Mouse (Mus musculus) thymus, adult 2 months (tissue): ENCODE measurements around the gene Thoc6. TPM values are rescaled to one million over a fixed set of nuclear protein-coding genes. Genes with fewer than 3 reads are reported as not detected.
A peak's percentile ranks its signal among the peaks of the same experiment; 100 is the strongest.

Experiments
- DNase-seq: peaks from one replicate; pipeline ENCODE4 v3.0.0; 2021
- H3K27ac ChIP-seq: fragments of 200-500 bp; 2 replicates; pipeline ENCODE4 v1.5.1; 2012; ENCODE audit warnings: low read length, control low read depth; ENCODE audit not compliant: control insufficient read depth, insufficient read depth
- H3K27me3 ChIP-seq: fragments of 200-500 bp; 2 replicates; pipeline ENCODE4 v1.6.1; 2012; ENCODE audit warnings: mild to moderate bottlenecking, low read length, moderate library complexity, mixed read lengths; ENCODE audit not compliant: control insufficient read depth, insufficient read depth
- H3K36me3 ChIP-seq: fragments of 200-500 bp; 2 replicates; pipeline ENCODE4 v1.6.1; 2012; ENCODE audit warnings: mild to moderate bottlenecking, low read length, moderate library complexity; ENCODE audit not compliant: control insufficient read depth, insufficient read depth
- H3K4me1 ChIP-seq: fragments of 200-500 bp; replicated peaks from 2 replicates; pipeline ENCODE4 v1.6.1; 2012; ENCODE audit warnings: low read length; ENCODE audit not compliant: control insufficient read depth, insufficient read depth
- H3K4me3 ChIP-seq: fragments of 200-500 bp; 2 replicates; pipeline ENCODE4 v1.5.1; 2012; ENCODE audit warnings: mild to moderate bottlenecking, low read length, control low read depth, moderate library complexity; ENCODE audit not compliant: control insufficient read depth, insufficient read depth
- CTCF ChIP-seq: fragments of 200-500 bp; IDR thresholded peaks from 2 replicates; pipeline ENCODE4 v1.5.1; 2012; ENCODE audit warnings: mild to moderate bottlenecking, control low read depth, low read length, moderate library complexity, borderline replicate concordance; ENCODE audit not compliant: control insufficient read depth, poor library complexity, insufficient read depth; ENCODE audit errors: extremely low read depth
- POLR2A ChIP-seq: fragments of 200-500 bp; IDR thresholded peaks from 2 replicates; pipeline ENCODE4 v1.6.1; 2012; ENCODE audit warnings: mild to moderate bottlenecking, low read length, control low read depth, moderate library complexity; ENCODE audit not compliant: control insufficient read depth, poor library complexity, insufficient read depth; ENCODE audit errors: extremely low read depth
- WGBS: fragments of 180-500 bp; shearing (Covaris S2); methylation state at CpG from one replicate; pipeline ENCODE4 v1.1.7; 2018; 5-methylcytosine and 5-hydroxymethylcytosine counted together
- polyA plus RNA-seq: library from polyadenylated mRNA; depleted of rRNA; stranded (reverse); fragments of >200 nt; gene quantifications from 2 replicates; pipeline ENCODE4 v1.2.3, GENCODE M21; 2012

The Thoc6 gene
- polyA plus RNA-seq, 1 experiment = 84.5 TPM

DNA sequence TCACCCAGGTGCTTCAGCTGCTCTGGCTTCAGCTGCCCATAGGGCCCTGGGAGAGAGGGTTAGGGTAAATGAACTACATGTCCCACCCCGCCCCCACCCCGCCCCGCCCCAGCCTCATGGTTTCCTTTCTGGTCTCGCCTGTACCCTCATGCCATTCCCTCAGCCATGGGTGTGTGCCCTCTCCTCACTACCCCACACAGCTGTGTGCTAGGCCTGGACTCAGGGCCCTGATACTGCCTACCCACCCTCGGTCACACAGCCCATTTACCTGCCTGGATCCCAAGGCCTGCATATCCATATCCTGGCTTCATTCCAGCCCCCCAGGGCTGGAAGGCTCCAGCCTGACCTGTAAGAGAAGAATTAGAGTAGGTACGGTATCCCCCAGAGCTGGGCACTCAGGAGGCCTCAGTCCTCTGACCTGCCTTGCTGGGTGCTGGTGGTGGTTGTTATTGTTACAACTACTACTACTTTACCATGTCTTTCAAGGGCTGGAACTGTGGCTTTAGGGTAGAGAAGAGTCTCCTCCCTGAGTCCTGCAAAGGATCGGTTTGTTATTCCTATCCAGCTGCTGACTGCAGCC lies 31.9 kb upstream of the Thoc6 start:
- Histone ChIP-seq H3K27me3 (no peaks in the 10 kb centered on the region), H3K4me3 (no peak overlapping the region), H3K4me1 (no peaks in the 10 kb centered on the region), H3K27ac (no peak overlapping the region), H3K36me3 (no peaks in the 10 kb centered on the region)
- TF ChIP-seq POLR2A (no peak), CTCF (no peak)
- DNase-seq = no peak
- WGBS = 85% methylated on average over 7 of the region's 7 CpGs

DNA sequence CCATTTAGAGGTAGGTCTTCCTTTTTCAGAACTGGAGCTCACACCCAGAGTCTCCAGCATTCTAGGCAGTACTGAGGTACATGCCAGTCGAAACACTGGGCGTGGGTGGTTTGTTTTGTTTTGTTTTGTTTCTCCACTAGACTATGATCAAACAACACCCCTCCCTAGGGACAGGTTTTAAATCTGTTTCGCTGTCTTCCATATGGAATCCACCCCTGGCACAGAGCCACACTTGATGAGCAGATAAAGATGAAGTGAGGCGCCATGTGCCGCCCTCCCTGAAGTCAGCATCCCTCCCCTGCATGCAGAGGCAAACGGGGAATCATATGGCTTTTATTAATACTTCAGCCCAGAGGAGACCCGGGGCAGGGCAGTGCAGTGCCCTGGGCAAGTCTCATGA lies 31.1 kb upstream of the Thoc6 start:
- peaks cover 3% of the 10 kb centered on the region; the same call in 1 of the 2 replicates for H3K4me1 ChIP-seq
- no peak for DNase-seq
- WGBS = 82% methylated on average over 7 of the region's 7 CpGs

DNA sequence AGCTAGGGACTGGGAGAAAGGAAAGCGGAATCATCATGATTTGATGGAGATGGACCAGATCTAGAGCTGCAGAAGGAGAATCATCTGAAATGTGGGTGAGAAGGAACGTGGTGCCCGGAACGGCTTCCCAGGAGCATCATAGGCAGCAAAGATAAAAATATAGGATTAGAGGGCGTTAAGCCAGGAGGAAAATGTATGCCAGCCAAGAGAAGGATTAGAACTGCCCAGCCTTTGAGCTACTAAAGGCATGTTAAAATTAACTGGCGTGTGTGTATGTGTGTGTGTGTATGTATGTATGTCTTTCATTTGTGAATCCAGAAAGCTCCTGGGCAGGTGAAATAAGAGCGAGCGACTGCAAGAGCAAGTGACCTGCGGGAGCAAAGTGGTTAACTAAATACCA lies 29.6 kb upstream of the Thoc6 start:
- WGBS = 94% methylated on average over 9 of the region's 9 CpGs
- peaks cover 13% of the 10 kb centered on the region; the same call in 1 of the 2 replicates for H3K27me3 ChIP-seq

More for the DNA sequence above, 31.1 kb upstream of the Thoc6 start:
- Histone ChIP-seq H3K4me3 (no peak overlapping the region), H3K27me3 (peaks cover 6% of the 10 kb centered on the region; the same call in 1 of the 2 replicates), H3K27ac (no peak overlapping the region), H3K36me3 (no peaks in the 10 kb centered on the region)
- TF ChIP-seq POLR2A (no peak), CTCF (no peak)

DNA sequence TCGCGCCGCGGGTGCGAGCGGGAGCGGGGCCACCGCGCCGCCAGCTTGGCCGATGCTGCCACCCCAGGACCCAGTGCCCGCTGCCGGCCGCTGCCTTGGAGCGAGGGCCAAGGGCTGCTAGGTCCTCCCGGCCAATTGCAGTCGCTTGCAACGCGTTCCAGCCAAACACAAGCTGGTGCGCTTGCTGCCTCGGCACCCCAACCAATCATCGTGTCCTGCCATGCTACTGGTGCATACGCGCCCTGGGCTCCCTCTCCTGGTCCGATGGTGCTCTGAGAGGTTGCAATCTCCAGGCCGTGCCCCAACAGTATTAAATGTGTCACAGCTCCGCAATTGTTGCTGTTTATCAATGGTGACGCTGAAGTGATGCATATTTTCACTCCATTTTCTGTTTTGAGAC lies 26.4 kb upstream of the Thoc6 start:
- peak overlapping the region; percentile 29 for H3K4me3 ChIP-seq
- no peaks in the 10 kb centered on the region for H3K36me3 ChIP-seq
- H3K4me1 ChIP-seq = peaks cover 10% of the 10 kb centered on the region; the same call in 1 of the 2 replicates
- peaks cover 13% of the 10 kb centered on the region; the same call in 1 of the 2 replicates for H3K27me3 ChIP-seq
- under 1% methylated on average over 28 of the region's 28 CpGs for WGBS
- H3K27ac ChIP-seq = no peak overlapping the region
- DNase-seq = peak; percentile 81
- TF ChIP-seq POLR2A (no peak), CTCF (no peak)

More for the DNA sequence above, 29.6 kb upstream of the Thoc6 start:
- Histone ChIP-seq H3K4me1 (peaks cover 10% of the 10 kb centered on the region; the same call in 1 of the 2 replicates), H3K36me3 (no peaks in the 10 kb centered on the region), H3K27ac (no peak overlapping the region), H3K4me3 (no peak overlapping the region)
- TF ChIP-seq CTCF (no peak), POLR2A (no peak)
- DNase-seq = no peak

DNA sequence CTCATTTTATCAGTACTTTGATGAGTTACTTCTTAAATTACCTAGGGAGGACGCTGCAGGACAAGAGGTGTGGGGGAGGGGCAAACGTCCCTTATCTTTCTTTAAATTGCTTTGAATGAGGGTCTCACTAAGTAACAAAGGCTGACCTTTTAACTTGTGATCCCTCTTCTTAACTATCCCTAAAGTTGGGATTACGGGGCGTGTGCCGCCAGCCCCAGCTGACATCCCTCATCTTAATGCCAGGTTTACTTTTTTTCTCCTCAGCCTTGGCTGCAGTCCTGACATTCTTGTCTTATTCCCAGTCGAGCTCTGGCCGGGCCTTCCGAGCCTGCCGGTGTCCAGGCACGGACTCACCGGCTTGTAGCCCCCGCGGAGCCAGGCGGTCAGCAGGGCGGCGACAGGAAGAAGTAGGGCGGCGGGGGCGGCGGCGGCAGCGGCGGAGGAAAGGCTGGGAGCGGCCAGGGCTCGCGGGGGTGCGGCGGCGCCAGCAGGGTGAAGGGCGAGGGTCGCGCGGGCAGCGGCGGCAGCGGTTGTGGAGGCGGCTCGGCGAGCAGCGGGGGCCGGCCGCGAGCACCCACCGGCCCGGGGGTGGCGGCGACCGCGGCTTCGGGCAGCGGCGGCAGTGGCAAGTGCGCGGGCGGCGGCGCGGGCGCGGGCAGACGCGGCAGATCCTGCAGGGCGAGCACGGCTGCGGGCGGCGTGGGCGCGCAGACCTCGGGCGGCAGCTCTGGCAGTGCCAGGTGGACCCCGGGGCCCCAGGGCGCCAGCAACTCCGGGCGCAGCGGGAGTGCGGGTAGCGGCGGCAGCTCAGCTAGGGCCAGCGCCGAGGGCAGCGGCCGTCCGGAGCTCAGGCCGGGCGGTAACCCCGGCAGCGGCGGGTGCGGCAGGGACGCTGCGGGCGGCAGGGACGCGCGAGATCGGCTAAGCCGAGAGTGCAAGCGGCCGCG lies 25.7 kb upstream of the Thoc6 start:
- Histone ChIP-seq H3K27me3 (peaks cover 13% of the 10 kb centered on the region; the same call in 1 of the 2 replicates), H3K27ac (no peak overlapping the region)
- TF ChIP-seq CTCF (no peak), POLR2A (no peak)

DNA sequence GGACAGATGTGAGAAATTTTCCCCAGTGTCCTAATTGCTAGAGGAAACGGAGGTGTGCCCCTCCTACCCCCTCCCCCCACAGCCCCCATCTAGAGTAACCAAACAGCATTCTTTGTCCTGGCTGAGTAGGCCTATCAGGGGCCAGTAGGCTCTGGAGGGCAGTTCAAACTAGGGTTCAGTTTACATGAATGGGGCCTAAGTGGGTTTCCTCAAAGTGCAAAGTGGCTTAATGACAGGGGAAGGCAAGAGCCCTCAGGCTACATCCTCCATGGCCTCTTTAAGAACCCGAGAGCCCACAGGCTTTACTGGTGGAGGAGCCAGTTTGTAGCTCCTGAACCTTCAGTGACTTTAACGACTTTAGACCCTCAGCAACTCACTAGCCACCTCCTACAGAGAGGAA lies 22.1 kb upstream of the Thoc6 start:
- H3K36me3 ChIP-seq = no peaks in the 10 kb centered on the region
- TF ChIP-seq CTCF (no peak), POLR2A (no peak)
- H3K27ac ChIP-seq = no peak overlapping the region
- no peak for DNase-seq
- H3K4me1 ChIP-seq = peaks cover 10% of the 10 kb centered on the region; the same call in 1 of the 2 replicates
- peaks cover 13% of the 10 kb centered on the region; the same call in 1 of the 2 replicates for H3K27me3 ChIP-seq
- WGBS = 74% methylated on average over 3 of the region's 3 CpGs
- H3K4me3 ChIP-seq = no peak overlapping the region

More for the DNA sequence above, 25.7 kb upstream of the Thoc6 start:
- whole genome bisulfite sequencing = 6% methylated on average over 90 of the region's 101 CpGs
- Histone ChIP-seq H3K36me3 (no peaks in the 10 kb centered on the region), H3K4me3 (peak overlapping the region; percentile 29), H3K4me1 (peaks cover 10% of the 10 kb centered on the region; the same call in 1 of the 2 replicates)
- peak; percentile 17 for DNase-seq
